Mouse (Mus musculus): ENCODE measurements around the gene Vmn2r1. TPM values are rescaled to one million over a fixed set of nuclear protein-coding genes. Genes with fewer than 3 reads are reported as not detected.

Vmn2r1 gene
- polyA plus RNA-seq, 2 experiments: 0.08 to 0.24 TPM

- H3K9me3 ChIP-seq (ENCODE audit: control insufficient read depth, low read length): no peaks in the 10 kb centered on the region
- H3K4me1 ChIP-seq (ENCODE audit: control insufficient read depth, insufficient read depth, low read length): no peaks in the 10 kb centered on the region
- H3K36me3 ChIP-seq (ENCODE audit: control insufficient read depth, insufficient read depth, low read length): no peaks in the 10 kb centered on the region
- 66% methylated on average over 2 of the region's 2 CpGs for WGBS
- ATAC-seq (ENCODE audit: low FRiP score, low read depth) (no peak), DNase-seq (ENCODE audit: low spot score) (no peak)
- no peak within 1 kb of the TSS for H3K27ac ChIP-seq (replicated peaks; ENCODE audit: low read depth, low read length)
- H3K27me3 ChIP-seq (ENCODE audit: control insufficient read depth, insufficient read depth, low read length): no peaks in the 10 kb centered on the region
- H3K4me2 ChIP-seq (replicated peaks; ENCODE audit: low read depth, low read length, severe bottlenecking): no peak within 1 kb of the TSS
- TF ChIP-seq POLR2A (IDR thresholded peaks at IDR 0.05; ENCODE audit: borderline replicate concordance, extremely low read depth, insufficient read depth, insufficient read length): no peak
- no peak within 1 kb of the TSS for H3K4me3 ChIP-seq (replicated peaks; ENCODE audit: low read length)
- H3K9ac ChIP-seq (ENCODE audit: low read depth, low read length, severe bottlenecking): no peak within 1 kb of the TSS
Observed at GRCm38 (mm10) chr3:64141878-64142508, 60.6 kb downstream of the Vmn2r1 start, which contains the start of gene Vmn2r2. Gene Vmn2r2 (minus strand): TSS chr3:64141928.

Other genes with a start within 250 kb of the Vmn2r1 start
- 1.1 and 1.6 TPM in 2 replicates for gene Plch1, start 182.1 kb upstream of the Vmn2r1 start, polyA plus RNA-seq (2012; rRNA removed)
- gene Plch1, start 182.1 kb upstream of the Vmn2r1 start, polyA plus RNA-seq (2014; fragmentation: Nextera tagmentation; extraction: Ambion mirVana): 1.4 and 2.0 TPM in 2 replicates
- 4.0 and 6.2 TPM in 2 replicates for gene E130311K13Rik, start 152.1 kb upstream of the Vmn2r1 start, polyA plus RNA-seq (2012; rRNA removed)
- gene E130311K13Rik, start 152.1 kb upstream of the Vmn2r1 start, polyA plus RNA-seq (2014; fragmentation: Nextera tagmentation; extraction: Ambion mirVana): 7.0 and 8.9 TPM in 2 replicates
- gene Slc33a1, start 116.8 kb upstream of the Vmn2r1 start, polyA plus RNA-seq (2012; rRNA removed): 12.4 and 14.7 TPM in 2 replicates
- 14.7 and 16.2 TPM in 2 replicates for gene Slc33a1, start 116.8 kb upstream of the Vmn2r1 start, polyA plus RNA-seq (2014; fragmentation: Nextera tagmentation; extraction: Ambion mirVana)
- gene Gmps, start 105.4 kb upstream of the Vmn2r1 start, polyA plus RNA-seq (2012; rRNA removed): 14.0 and 15.2 TPM in 2 replicates
- 41.8 and 44.2 TPM in 2 replicates for gene Gmps, start 105.4 kb upstream of the Vmn2r1 start, polyA plus RNA-seq (2014; fragmentation: Nextera tagmentation; extraction: Ambion mirVana)
- not detected in 2 replicates for gene Vmn2r2, start 60.4 kb downstream of the Vmn2r1 start, polyA plus RNA-seq (2012; rRNA removed)
- gene Vmn2r2, start 60.4 kb downstream of the Vmn2r1 start, polyA plus RNA-seq (2014; fragmentation: Nextera tagmentation; extraction: Ambion mirVana): 0.04 TPM in 1 of 2 replicates, not detected in the other
- not detected in 2 replicates for gene Vmn2r3, start 208.2 kb downstream of the Vmn2r1 start, polyA plus RNA-seq (2012; rRNA removed)
- not detected in 2 replicates for gene Vmn2r3, start 208.2 kb downstream of the Vmn2r1 start, polyA plus RNA-seq (2014; fragmentation: Nextera tagmentation; extraction: Ambion mirVana)